Mouse (Mus musculus) left cerebral cortex, adult 2 months (tissue): ENCODE data around the gene Mrs2. TPM values are rescaled to one million over a fixed set of nuclear protein-coding genes. Genes with fewer than 3 reads are reported as not detected.
"Not testable (repeated sequence)": the region's sequence is repeated elsewhere in the genome, so short reads cannot be mapped to it uniquely, and the experiment has no call there.

Experiments used
- DNase-seq, 2 experiments: peaks; one replicate each; pipeline ENCODE4 v3.0.0; 2021 to 2022; ENCODE audit warnings: low spot score in 2 of 2, mixed read lengths in 1 of 2; ENCODE audit errors: extremely low spot score in 1 of 2
- H3K27ac ChIP-seq: fragments of 200-600 bp; 2 replicates; pipeline ENCODE4 v1.8.1; 2022
- H3K4me3 ChIP-seq: fragments of 200-600 bp; 2 replicates; pipeline ENCODE4 v1.8.1; 2022
- CTCF ChIP-seq: fragments of 200-600 bp; IDR thresholded peaks from 2 replicates; pipeline ENCODE4 v1.8.1; 2022; ENCODE audit warnings: antibody characterized with exemption, mild to moderate bottlenecking, moderate library complexity
- intact Hi-C: fragments of 180-260 bp; cut with DNase I; formaldehyde crosslinking; loops from one replicate; pipeline ENCODE4 v1.15.1; 2025
- total RNA-seq, 2 experiments: library from RNA; stranded (reverse); gene quantifications; 2 replicates each; pipeline ENCODE4 v1.2.3; 2021

Mrs2 gene
- total RNA-seq, 2 experiments from 2014 or later, result 54.3 to 65.6 TPM

DNA sequence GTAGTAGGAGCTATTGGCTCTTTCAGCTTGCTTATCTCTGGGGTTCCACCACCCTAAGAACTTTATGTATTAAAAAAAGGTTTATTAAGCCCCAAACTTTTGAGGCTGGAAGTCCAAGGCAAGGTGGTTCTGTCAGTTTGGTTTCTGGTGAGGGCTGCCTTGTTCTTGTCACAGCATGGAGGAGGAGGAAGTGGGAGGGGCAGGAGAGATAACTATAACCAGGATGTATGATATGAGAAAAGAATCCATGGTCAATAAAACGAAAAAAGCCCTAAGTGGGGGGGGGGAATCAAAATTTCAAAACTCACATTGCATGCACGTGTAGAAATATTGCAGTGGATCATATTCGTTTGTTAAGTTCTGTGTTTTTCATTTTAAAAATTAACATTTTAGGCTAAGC is 3.0 kb upstream of the Mrs2 start:
- Histone ChIP-seq H3K27ac (no peak overlapping the region), H3K4me3 (no peak overlapping the region)
- no peak for TF ChIP-seq CTCF
- DNase-seq, result no peak
- intact Hi-C loops, result no loop called here

- no peak for DNase-seq
- Histone ChIP-seq H3K4me3 (no peak overlapping the region), H3K27ac (no peak overlapping the region)
- no peak for TF ChIP-seq CTCF
- intact Hi-C loops, result no loop called here
Observed at GRCm38 (mm10) chr13:25022386-25022785, 2.2 kb upstream of the Mrs2 start.

GRCm38 (mm10) chr13:25020540-25020892 is 337 bp upstream of the Mrs2 start:
- H3K27ac ChIP-seq, result peak overlapping the region; percentile 78

DNA sequence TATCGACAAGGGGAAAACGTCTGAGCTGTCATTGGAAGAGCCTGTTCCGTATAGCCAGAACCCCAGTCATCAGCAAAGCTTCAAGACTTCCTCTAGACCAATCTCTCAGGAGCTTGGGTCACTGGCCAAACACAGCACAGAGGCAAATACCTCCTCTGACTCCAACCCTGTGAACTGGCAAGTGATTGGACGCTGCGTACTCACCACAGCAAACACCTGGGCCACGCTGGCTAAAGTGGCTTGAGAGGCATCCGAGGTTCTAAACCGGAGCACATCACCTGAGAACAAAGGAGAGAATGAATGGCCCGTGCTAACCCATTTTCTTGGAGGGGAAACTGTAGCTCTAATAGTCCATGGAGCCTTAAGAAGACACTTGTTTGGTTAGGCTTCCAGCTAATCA is 1.9 kb downstream of the Mrs2 start:
- DNase-seq, result no peak
- no peak for TF ChIP-seq CTCF
- H3K4me3 ChIP-seq, result no peak overlapping the region
- intact Hi-C loops, result no loop called here
- H3K27ac ChIP-seq, result no peak overlapping the region

More at GRCm38 (mm10) chr13:25020540-25020892, 337 bp upstream of the Mrs2 start:
- intact Hi-C loops, result loop anchor here (1.0 kb wide), 1 partner anchor 95 kb away; no protein-coding TSS in a partner anchor
- no peak for TF ChIP-seq CTCF
- peak overlapping the region; percentile 83 for H3K4me3 ChIP-seq
- DNase-seq, result no peak

- intact Hi-C loops, result no loop called here
- TF ChIP-seq CTCF, result peak; percentile 49
- H3K4me3 ChIP-seq, result no peak overlapping the region
- DNase-seq, result peak; percentile 36 to 47
- no peak overlapping the region for H3K27ac ChIP-seq
Observed at GRCm38 (mm10) chr13:25007115-25007514, 13.1 kb downstream of the Mrs2 start.

DNA sequence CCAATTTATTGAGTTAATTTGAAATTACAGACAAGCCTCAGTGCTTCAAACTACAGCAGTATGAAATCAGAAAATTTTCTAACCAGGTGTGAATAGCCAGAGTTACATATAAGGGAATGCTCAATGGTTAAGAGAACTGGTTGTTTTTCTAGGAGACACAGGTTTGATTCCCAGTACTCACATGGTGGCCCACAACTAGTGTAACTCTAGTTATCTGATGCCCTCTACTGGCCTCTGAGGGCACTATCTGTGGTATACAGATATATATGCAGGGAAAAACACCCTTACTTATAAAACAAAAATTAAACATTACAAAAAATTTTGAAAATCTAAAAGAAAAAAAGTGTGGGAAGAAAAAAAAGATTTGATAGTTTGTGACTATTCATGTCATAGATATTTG is 17.2 kb downstream of the Mrs2 start:
- Histone ChIP-seq H3K4me3 (no peak overlapping the region), H3K27ac (no peak overlapping the region)
- intact Hi-C loops, result no loop called here
- no peak for DNase-seq
- peak; percentile 38 for TF ChIP-seq CTCF

- Histone ChIP-seq H3K27ac (no peak overlapping the region), H3K4me3 (no peak overlapping the region)
- DNase-seq, result no peak
- intact Hi-C loops, result no loop called here
- no peak for TF ChIP-seq CTCF
Observed at GRCm38 (mm10) chr13:24999538-24999937, 20.6 kb downstream of the Mrs2 start.

DNA sequence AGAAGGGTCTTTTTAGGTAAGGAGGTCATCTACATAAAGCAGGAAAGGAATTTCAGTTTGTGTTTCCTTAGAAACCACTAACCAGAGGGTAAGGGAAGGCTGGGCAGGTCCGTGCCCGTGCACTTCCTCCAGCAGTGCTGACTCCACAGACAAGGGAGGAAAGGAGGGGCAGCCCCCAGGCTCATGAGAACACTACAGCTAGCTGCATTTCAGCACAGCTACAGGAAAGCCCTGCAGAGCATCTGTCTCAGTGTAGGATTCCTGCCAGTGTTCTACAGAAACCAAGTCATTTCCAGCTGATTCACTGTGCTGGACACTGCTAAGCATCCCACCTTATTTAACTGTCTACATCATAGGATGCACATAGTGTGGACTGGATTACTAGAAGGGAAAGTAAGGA is 27.0 kb downstream of the Mrs2 start:
- Histone ChIP-seq H3K4me3 (no peak overlapping the region), H3K27ac (no peak overlapping the region)
- intact Hi-C loops, result no loop called here
- no peak for DNase-seq
- no peak for TF ChIP-seq CTCF

- no peak for TF ChIP-seq CTCF
- no peak overlapping the region for H3K4me3 ChIP-seq
- DNase-seq, result no peak
- no peak overlapping the region for H3K27ac ChIP-seq
- intact Hi-C loops, result no loop called here
Observed at GRCm38 (mm10) chr13:24989006-24989405, 31.2 kb downstream of the Mrs2 start.

DNA sequence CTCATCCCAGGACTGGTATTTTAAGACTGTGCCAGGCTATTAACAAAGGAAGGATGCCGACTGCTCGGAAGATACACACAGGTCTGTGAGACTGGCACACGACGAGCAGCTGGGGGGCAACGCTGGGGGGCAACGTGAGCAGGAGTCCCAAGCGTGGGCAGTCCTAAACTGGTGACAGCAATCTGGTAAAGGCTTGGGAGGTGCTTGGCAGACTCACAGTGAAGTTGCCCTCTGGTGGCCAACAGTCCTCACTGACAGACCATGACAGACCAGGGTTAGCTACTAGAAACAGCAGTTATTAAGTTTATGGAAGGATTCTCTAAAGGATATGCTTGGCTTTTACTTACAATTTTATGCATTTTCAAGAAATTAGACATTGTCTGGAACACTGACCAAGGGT is 31.8 kb downstream of the Mrs2 start:
- peak; percentile 74 for TF ChIP-seq CTCF
- H3K27ac ChIP-seq, result no peak overlapping the region
- intact Hi-C loops, result loop anchor here (1.0 kb wide), 1 partner anchor 50 kb away; no protein-coding TSS in a partner anchor
- H3K4me3 ChIP-seq, result no peak overlapping the region
- peak; percentile 42 to 55 for DNase-seq

GRCm38 (mm10) chr13:24985435-24985834 is 34.7 kb downstream of the Mrs2 start:
- DNase-seq, result peak in 1 of 2 experiments; percentile 31
- Histone ChIP-seq H3K4me3 (no peak overlapping the region), H3K27ac (peak overlapping the region; percentile 60)
- intact Hi-C loops, result no loop called here
- TF ChIP-seq CTCF, result no peak

DNA sequence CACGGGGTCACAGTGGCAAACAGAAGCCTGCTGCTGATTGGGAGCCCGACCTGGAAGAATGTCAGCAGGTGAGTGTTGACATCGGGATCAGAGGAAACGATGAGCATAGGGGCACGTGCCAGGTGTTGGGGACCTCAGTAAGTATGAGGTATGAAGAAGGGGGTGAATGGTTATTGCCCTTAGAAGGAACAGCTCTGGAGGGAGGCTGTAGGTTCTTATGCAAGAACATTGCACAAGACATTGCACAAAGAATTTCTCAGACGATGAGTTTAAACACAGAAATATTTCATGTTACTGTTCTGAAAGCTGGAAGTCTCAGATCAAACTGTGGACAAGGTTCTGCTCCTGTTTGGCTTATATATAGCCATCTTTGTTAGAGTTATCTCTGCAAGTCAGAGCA is 39.1 kb downstream of the Mrs2 start:
- no peak overlapping the region for H3K27ac ChIP-seq
- intact Hi-C loops, result no loop called here
- TF ChIP-seq CTCF, result no peak
- H3K4me3 ChIP-seq, result no peak overlapping the region
- DNase-seq, result no peak

- no peak for TF ChIP-seq CTCF
- H3K4me3 ChIP-seq, result no peak overlapping the region
- intact Hi-C loops, result no loop called here
- H3K27ac ChIP-seq, result no peak overlapping the region
- no peak for DNase-seq
Observed at GRCm38 (mm10) chr13:24977820-24978342, 42.3 kb downstream of the Mrs2 start.

DNA sequence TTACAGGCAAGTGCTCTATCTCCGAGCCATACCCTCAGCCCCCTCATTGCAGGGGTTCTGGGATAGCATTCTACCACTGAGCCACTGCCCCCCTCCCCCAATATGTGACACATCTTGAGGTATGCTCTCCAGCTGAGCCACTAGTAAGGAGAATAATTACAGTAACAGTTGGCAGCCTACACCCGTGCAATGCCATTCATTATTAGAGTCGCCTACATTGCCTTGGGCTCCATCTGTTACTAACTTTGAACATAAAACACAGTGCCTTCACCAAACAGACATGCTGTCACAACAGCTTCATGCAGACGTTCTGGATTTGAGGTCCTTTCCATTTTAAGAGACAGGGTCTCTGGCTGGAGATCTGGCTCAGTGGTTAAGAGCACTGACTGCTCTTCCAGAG is 43.8 kb downstream of the Mrs2 start:
- H3K4me3 ChIP-seq, result no peak overlapping the region
- intact Hi-C loops, result no loop called here
- no peak for DNase-seq
- H3K27ac ChIP-seq, result no peak overlapping the region
- TF ChIP-seq CTCF, result no peak

- H3K4me3 ChIP-seq, intact Hi-C loops, H3K27ac ChIP-seq, DNase-seq: not testable (repeated sequence)
Observed at GRCm38 (mm10) chr13:24971776-24972175, 48.4 kb downstream of the Mrs2 start.
